Mouse (Mus musculus) ES-Bruce4 (cell line): ENCODE measurements around the gene E130114P18Rik.

ENCODE experiments used
- CTCF ChIP-seq: IDR thresholded peaks from one replicate; pipeline ENCODE4 v1.8.1; 2011; ENCODE audit warnings: low read depth, low read length
- POLR2A ChIP-seq: IDR thresholded peaks from one replicate; pipeline ENCODE4 v1.8.1; 2011; ENCODE audit warnings: low read length; ENCODE audit not compliant: insufficient read depth

- TF ChIP-seq POLR2A = no peak
- TF ChIP-seq CTCF = no peak
Observed at GRCm38 (mm10) chr4:97696684-97697615, 80.9 kb downstream of the E130114P18Rik start.
